Mouse (Mus musculus): ENCODE measurements at regions not wholly inside any gene's neighbourhood (a gene's known extent, or its start where the extent isn't known, plus 50 kb on each side); places are given as distances from the start of the nearest gene placed in this dataset.

GRCm38 (mm10) chr16:30761201-30761710 is 161.7 kb downstream of the Fam43a start:
- H3K9me3 ChIP-seq (ENCODE audit: control insufficient read depth, low read length): no peaks in the 10 kb centered on the region
- no peaks in the 10 kb centered on the region for H3K36me3 ChIP-seq (ENCODE audit: control insufficient read depth, insufficient read depth, low read length)
- H3K27me3 ChIP-seq (ENCODE audit: control insufficient read depth, insufficient read depth, low read length): no peaks in the 10 kb centered on the region
- 83% methylated on average over 8 of the region's 8 CpGs for WGBS
- ATAC-seq (replicated peaks; ENCODE audit: low FRiP score) (no peak), DNase-seq (ENCODE audit: low spot score) (peak; percentile 24)
- no peak overlapping the region for H3K27ac ChIP-seq (ENCODE audit: low read depth, low read length)
- no peaks in the 10 kb centered on the region for H3K4me1 ChIP-seq (replicated peaks; ENCODE audit: control insufficient read depth, insufficient read depth, low read length)
- H3K9ac ChIP-seq (ENCODE audit: low read length): no peak overlapping the region
- no peak overlapping the region for H3K4me3 ChIP-seq (ENCODE audit: low read depth, low read length)
- no peak overlapping the region for H3K4me2 ChIP-seq (ENCODE audit: low read depth, low read length, severe bottlenecking)

- no peaks in the 10 kb centered on the region for H3K36me3 ChIP-seq (ENCODE audit: control insufficient read depth, insufficient read depth, low read length)
- no peak overlapping the region for H3K4me3 ChIP-seq (ENCODE audit: low read depth, low read length)
- ATAC-seq (replicated peaks; ENCODE audit: low FRiP score): no peak
- peak; percentile 23 for DNase-seq (ENCODE audit: low spot score)
- H3K9me3 ChIP-seq (ENCODE audit: control insufficient read depth, low read length): no peaks in the 10 kb centered on the region
- no peak overlapping the region for H3K4me2 ChIP-seq (ENCODE audit: low read depth, low read length, severe bottlenecking)
- H3K4me1 ChIP-seq (replicated peaks; ENCODE audit: control insufficient read depth, insufficient read depth, low read length): no peaks in the 10 kb centered on the region
- no peaks in the 10 kb centered on the region for H3K27me3 ChIP-seq (ENCODE audit: control insufficient read depth, insufficient read depth, low read length)
- H3K27ac ChIP-seq (ENCODE audit: low read depth, low read length): no peak overlapping the region
- no peak overlapping the region for H3K9ac ChIP-seq (ENCODE audit: low read length)
- WGBS: 79% methylated on average over 14 of the region's 14 CpGs
These were observed 163.5 kb downstream of the Fam43a start for GRCm38 (mm10) chr16:30762898-30763595.

GRCm38 (mm10) chr16:30765591-30765990 is 166.1 kb downstream of the Fam43a start:
- DNase-seq (ENCODE audit: low spot score) (peak; percentile 33), ATAC-seq (replicated peaks; ENCODE audit: low FRiP score) (no peak)
- H3K4me3 ChIP-seq (ENCODE audit: low read depth, low read length): no peak overlapping the region
- no peaks in the 10 kb centered on the region for H3K9me3 ChIP-seq (ENCODE audit: control insufficient read depth, low read length)
- no peaks in the 10 kb centered on the region for H3K4me1 ChIP-seq (replicated peaks; ENCODE audit: control insufficient read depth, insufficient read depth, low read length)
- H3K27ac ChIP-seq (ENCODE audit: low read depth, low read length): no peak overlapping the region
- no peaks in the 10 kb centered on the region for H3K36me3 ChIP-seq (ENCODE audit: control insufficient read depth, insufficient read depth, low read length)
- H3K4me2 ChIP-seq (ENCODE audit: low read depth, low read length, severe bottlenecking): no peak overlapping the region
- H3K9ac ChIP-seq (ENCODE audit: low read length): no peak overlapping the region
- H3K27me3 ChIP-seq (ENCODE audit: control insufficient read depth, insufficient read depth, low read length): no peaks in the 10 kb centered on the region
- 89% methylated on average over 4 of the region's 4 CpGs for WGBS

GRCm38 (mm10) chr16:30769007-30769442 is 169.5 kb downstream of the Fam43a start:
- DNase-seq (ENCODE audit: low spot score) (peak; percentile 48), ATAC-seq (replicated peaks; ENCODE audit: low FRiP score) (no peak)
- H3K9me3 ChIP-seq (ENCODE audit: control insufficient read depth, low read length): no peaks in the 10 kb centered on the region
- no peaks in the 10 kb centered on the region for H3K36me3 ChIP-seq (ENCODE audit: control insufficient read depth, insufficient read depth, low read length)
- H3K4me1 ChIP-seq (replicated peaks; ENCODE audit: control insufficient read depth, insufficient read depth, low read length): no peaks in the 10 kb centered on the region
- no peak overlapping the region for H3K9ac ChIP-seq (ENCODE audit: low read length)
- no peak overlapping the region for H3K4me3 ChIP-seq (ENCODE audit: low read depth, low read length)
- no peak overlapping the region for H3K27ac ChIP-seq (ENCODE audit: low read depth, low read length)
- WGBS: 42% methylated on average over 5 of the region's 5 CpGs
- H3K27me3 ChIP-seq (ENCODE audit: control insufficient read depth, insufficient read depth, low read length): no peaks in the 10 kb centered on the region
- H3K4me2 ChIP-seq (ENCODE audit: low read depth, low read length, severe bottlenecking): no peak overlapping the region

- H3K4me1 ChIP-seq (replicated peaks; ENCODE audit: control insufficient read depth, insufficient read depth, low read length): no peaks in the 10 kb centered on the region
- no peak overlapping the region for H3K9ac ChIP-seq (ENCODE audit: low read length)
- no peaks in the 10 kb centered on the region for H3K36me3 ChIP-seq (ENCODE audit: control insufficient read depth, insufficient read depth, low read length)
- DNase-seq (ENCODE audit: low spot score): no peak
- ATAC-seq (replicated peaks; ENCODE audit: low FRiP score): no peak
- H3K4me2 ChIP-seq (ENCODE audit: low read depth, low read length, severe bottlenecking): no peak overlapping the region
- no peak overlapping the region for H3K4me3 ChIP-seq (ENCODE audit: low read depth, low read length)
- 47% methylated on average over 11 of the region's 11 CpGs for WGBS
- H3K9me3 ChIP-seq (ENCODE audit: control insufficient read depth, low read length): no peaks in the 10 kb centered on the region
- H3K27me3 ChIP-seq (ENCODE audit: control insufficient read depth, insufficient read depth, low read length): no peaks in the 10 kb centered on the region
- H3K27ac ChIP-seq (ENCODE audit: low read depth, low read length): no peak overlapping the region
These were observed 169.9 kb downstream of the Fam43a start for GRCm38 (mm10) chr16:30769467-30769866.

- Histone ChIP-seq H3K9ac (ENCODE audit: low read length) (no peak overlapping the region), H3K27me3 (ENCODE audit: control insufficient read depth, insufficient read depth, low read length) (no peaks in the 10 kb centered on the region), H3K9me3 (ENCODE audit: control insufficient read depth, low read length) (no peaks in the 10 kb centered on the region), H3K36me3 (ENCODE audit: control insufficient read depth, insufficient read depth, low read length) (no peaks in the 10 kb centered on the region), H3K27ac (ENCODE audit: low read depth, low read length) (no peak overlapping the region), H3K4me3 (ENCODE audit: low read depth, low read length) (no peak overlapping the region), H3K4me1 (replicated peaks; ENCODE audit: control insufficient read depth, insufficient read depth, low read length) (no peaks in the 10 kb centered on the region), H3K4me2 (ENCODE audit: low read depth, low read length, severe bottlenecking) (no peak overlapping the region)
- no peak for ATAC-seq (replicated peaks; ENCODE audit: low FRiP score)
- 85% methylated on average over 3 of the region's 3 CpGs for WGBS
- no peak for DNase-seq (ENCODE audit: low spot score)
These were observed 173.3 kb downstream of the Fam43a start for GRCm38 (mm10) chr16:30772802-30773201.

GRCm38 (mm10) chr16:30774951-30775661 is 175.6 kb downstream of the Fam43a start:
- no peak overlapping the region for H3K4me3 ChIP-seq (ENCODE audit: low read depth, low read length)
- H3K9ac ChIP-seq (ENCODE audit: low read length): no peak overlapping the region
- H3K27ac ChIP-seq (ENCODE audit: low read depth, low read length): no peak overlapping the region
- no peaks in the 10 kb centered on the region for H3K36me3 ChIP-seq (ENCODE audit: control insufficient read depth, insufficient read depth, low read length)
- H3K9me3 ChIP-seq (ENCODE audit: control insufficient read depth, low read length): no peaks in the 10 kb centered on the region
- no peak for ATAC-seq (replicated peaks; ENCODE audit: low FRiP score)
- no peaks in the 10 kb centered on the region for H3K27me3 ChIP-seq (ENCODE audit: control insufficient read depth, insufficient read depth, low read length)
- H3K4me2 ChIP-seq (ENCODE audit: low read depth, low read length, severe bottlenecking): no peak overlapping the region
- 75% methylated on average over 14 of the region's 14 CpGs for WGBS
- H3K4me1 ChIP-seq (replicated peaks; ENCODE audit: control insufficient read depth, insufficient read depth, low read length): no peaks in the 10 kb centered on the region
- peak; percentile 50 for DNase-seq (ENCODE audit: low spot score)

- 74% methylated on average over 21 of the region's 21 CpGs for WGBS
- Histone ChIP-seq H3K4me1 (replicated peaks; ENCODE audit: control insufficient read depth, insufficient read depth, low read length) (no peaks in the 10 kb centered on the region), H3K27me3 (ENCODE audit: control insufficient read depth, insufficient read depth, low read length) (no peaks in the 10 kb centered on the region), H3K9me3 (ENCODE audit: control insufficient read depth, low read length) (no peaks in the 10 kb centered on the region), H3K4me3 (ENCODE audit: low read depth, low read length) (no peak overlapping the region), H3K4me2 (ENCODE audit: low read depth, low read length, severe bottlenecking) (no peak overlapping the region), H3K36me3 (ENCODE audit: control insufficient read depth, insufficient read depth, low read length) (no peaks in the 10 kb centered on the region), H3K27ac (ENCODE audit: low read depth, low read length) (no peak overlapping the region), H3K9ac (ENCODE audit: low read length) (no peak overlapping the region)
- peak; percentile 48 for DNase-seq (ENCODE audit: low spot score)
- no peak for ATAC-seq (replicated peaks; ENCODE audit: low FRiP score)
These were observed 176.5 kb downstream of the Fam43a start for GRCm38 (mm10) chr16:30775740-30776700.
